Mouse (Mus musculus) kidney, adult 2 months (tissue): ENCODE measurements around the gene Rassf3. TPM values are rescaled to one million over a fixed set of nuclear protein-coding genes. Genes with fewer than 3 reads are reported as not detected.

Experiments
- DNase-seq: peaks from one replicate; pipeline ENCODE4 v3.0.0; 2021
- H3K27ac ChIP-seq: fragments of 200-500 bp; 2 replicates; pipeline ENCODE4 v1.5.1; 2012; ENCODE audit warnings: low read depth, low read length, control low read depth, inconsistent platforms; ENCODE audit not compliant: insufficient read depth
- H3K27me3 ChIP-seq: fragments of 200-500 bp; replicated peaks from 2 replicates; pipeline ENCODE4 v1.6.1; 2012; ENCODE audit warnings: mild to moderate bottlenecking, moderate library complexity, low read length, inconsistent platforms; ENCODE audit not compliant: control insufficient read depth, insufficient read depth
- H3K36me3 ChIP-seq: fragments of 200-500 bp; 2 replicates; pipeline ENCODE4 v1.6.1; 2012; ENCODE audit warnings: mild to moderate bottlenecking, moderate library complexity, low read length, inconsistent platforms; ENCODE audit not compliant: control insufficient read depth, insufficient read depth
- H3K4me1 ChIP-seq: fragments of 200-500 bp; 2 replicates; pipeline ENCODE4 v1.6.1; 2011; ENCODE audit warnings: low read length; ENCODE audit not compliant: control insufficient read depth, insufficient read depth
- H3K4me3 ChIP-seq: fragments of 200-500 bp; 2 replicates; pipeline ENCODE4 v1.5.1; 2011; ENCODE audit warnings: mild to moderate bottlenecking, low read depth, low read length, control low read depth; ENCODE audit not compliant: insufficient read depth
- CTCF ChIP-seq: fragments of 200-500 bp; conservative IDR thresholded peaks from 2 replicates; pipeline ENCODE4 v1.5.1; 2011; ENCODE audit warnings: low read depth, mild to moderate bottlenecking, control low read depth, low read length, moderate library complexity, mixed read lengths; ENCODE audit not compliant: insufficient read depth, insufficient read length
- POLR2A ChIP-seq: fragments of 200-500 bp; IDR thresholded peaks from one replicate; pipeline ENCODE4 v1.6.1; 2011; ENCODE audit warnings: low read depth, low read length, control low read depth
- WGBS: fragments of 180-500 bp; shearing (Covaris S2); methylation state at CpG from one replicate; pipeline ENCODE4 v1.1.7; 2018; 5-methylcytosine and 5-hydroxymethylcytosine counted together
- polyA plus RNA-seq: library from polyadenylated mRNA; depleted of rRNA; stranded (reverse); fragments of >200 nt; gene quantifications from 2 replicates; pipeline ENCODE4 v1.2.3, GENCODE M21; 2012

The Rassf3 gene
- polyA plus RNA-seq, 1 experiment: 35.3 TPM

GRCm38 (mm10) chr10:121469625-121470024, 6.5 kb downstream of the Rassf3 start:
- H3K4me1 ChIP-seq: peaks cover 18% of the 10 kb centered on the region
- TF ChIP-seq CTCF (no peak), POLR2A (no peak)
- H3K36me3 ChIP-seq: no peaks in the 10 kb centered on the region
- H3K27ac ChIP-seq: no peak overlapping the region
- H3K27me3 ChIP-seq: no peaks in the 10 kb centered on the region
- 64% methylated on average over 3 of the region's 3 CpGs for WGBS
- no peak for DNase-seq
- H3K4me3 ChIP-seq: no peak overlapping the region

GRCm38 (mm10) chr10:121468985-121469384, 7.2 kb downstream of the Rassf3 start:
- H3K27ac ChIP-seq: 0 out of 2 replicates have a peak overlapping the region, but pooled peaks have one; percentile 20

GRCm38 (mm10) chr10:121468261-121468660, 7.9 kb downstream of the Rassf3 start:
- Histone ChIP-seq H3K27me3 (no peaks in the 10 kb centered on the region), H3K36me3 (no peaks in the 10 kb centered on the region), H3K4me1 (peaks cover 9% of the 10 kb centered on the region), H3K4me3 (no peak overlapping the region), H3K27ac (no peak overlapping the region)
- TF ChIP-seq POLR2A: no peak
- TF ChIP-seq CTCF: no peak
- no peak for DNase-seq
- WGBS: 88% methylated on average over 5 of the region's 5 CpGs

More at GRCm38 (mm10) chr10:121468985-121469384, 7.2 kb downstream of the Rassf3 start:
- WGBS: 20% methylated on average over 5 of the region's 5 CpGs
- TF ChIP-seq CTCF: no peak
- DNase-seq: no peak
- Histone ChIP-seq H3K36me3 (no peaks in the 10 kb centered on the region), H3K27me3 (no peaks in the 10 kb centered on the region), H3K4me1 (peaks cover 12% of the 10 kb centered on the region), H3K4me3 (no peak overlapping the region)

- Histone ChIP-seq H3K4me3 (no peak overlapping the region), H3K27me3 (no peaks in the 10 kb centered on the region), H3K36me3 (no peaks in the 10 kb centered on the region), H3K4me1 (peaks cover 9% of the 10 kb centered on the region), H3K27ac (no peak overlapping the region)
- no peak for TF ChIP-seq POLR2A
- no peak for TF ChIP-seq CTCF
- no peak for DNase-seq
- 69% methylated on average over 8 of the region's 8 CpGs for WGBS
Observed at GRCm38 (mm10) chr10:121467792-121468191, 8.4 kb downstream of the Rassf3 start.

GRCm38 (mm10) chr10:121467016-121467415, 9.1 kb downstream of the Rassf3 start:
- no peak for DNase-seq
- H3K4me1 ChIP-seq: peaks cover 8% of the 10 kb centered on the region
- TF ChIP-seq POLR2A: no peak
- no peak for TF ChIP-seq CTCF
- H3K4me3 ChIP-seq: no peak overlapping the region
- H3K27me3 ChIP-seq: no peaks in the 10 kb centered on the region
- H3K36me3 ChIP-seq: no peaks in the 10 kb centered on the region
- H3K27ac ChIP-seq: no peak overlapping the region
- WGBS: 81% methylated on average over 13 of the region's 13 CpGs

- TF ChIP-seq CTCF (no peak), POLR2A (no peak)
- WGBS: 59% methylated on average over 5 of the region's 5 CpGs
- Histone ChIP-seq H3K27me3 (no peaks in the 10 kb centered on the region), H3K36me3 (no peaks in the 10 kb centered on the region), H3K4me1 (peaks cover 8% of the 10 kb centered on the region), H3K27ac (no peak overlapping the region), H3K4me3 (no peak overlapping the region)
- DNase-seq: no peak
Observed at GRCm38 (mm10) chr10:121465033-121465432, 11.1 kb downstream of the Rassf3 start.

GRCm38 (mm10) chr10:121462162-121462881, 13.8 kb downstream of the Rassf3 start:
- Histone ChIP-seq H3K36me3 (no peaks in the 10 kb centered on the region), H3K27ac (peak overlapping the region; percentile 49), H3K4me3 (no peak overlapping the region), H3K4me1 (peaks cover 18% of the 10 kb centered on the region), H3K27me3 (no peaks in the 10 kb centered on the region)
- no peak for TF ChIP-seq CTCF
- no peak for TF ChIP-seq POLR2A
- 75% methylated on average over 24 of the region's 24 CpGs for WGBS
- DNase-seq: no peak

GRCm38 (mm10) chr10:121461404-121462161, 14.6 kb downstream of the Rassf3 start:
- H3K4me1 ChIP-seq: peaks cover 19% of the 10 kb centered on the region
- H3K27ac ChIP-seq: peak overlapping the region; percentile 63
- no peaks in the 10 kb centered on the region for H3K36me3 ChIP-seq
- TF ChIP-seq CTCF (no peak), POLR2A (no peak)
- peak; percentile 82 for DNase-seq
- H3K27me3 ChIP-seq: no peaks in the 10 kb centered on the region
- peak overlapping the region; percentile 20; the same call in 1 of the 2 replicates for H3K4me3 ChIP-seq
- WGBS: 43% methylated on average over 22 of the region's 22 CpGs
